Mouse (Mus musculus) spleen, postnatal 4 days (tissue): ENCODE results near the gene Ppef2.
A peak's percentile ranks its signal among the peaks of the same experiment; 100 is the strongest.

Experiments
- DNase-seq, 2 experiments: peaks; one replicate each; pipeline ENCODE4 v3.0.0; 2022; ENCODE audit warnings: low spot score in 2 of 2

The Ppef2 gene

DNA sequence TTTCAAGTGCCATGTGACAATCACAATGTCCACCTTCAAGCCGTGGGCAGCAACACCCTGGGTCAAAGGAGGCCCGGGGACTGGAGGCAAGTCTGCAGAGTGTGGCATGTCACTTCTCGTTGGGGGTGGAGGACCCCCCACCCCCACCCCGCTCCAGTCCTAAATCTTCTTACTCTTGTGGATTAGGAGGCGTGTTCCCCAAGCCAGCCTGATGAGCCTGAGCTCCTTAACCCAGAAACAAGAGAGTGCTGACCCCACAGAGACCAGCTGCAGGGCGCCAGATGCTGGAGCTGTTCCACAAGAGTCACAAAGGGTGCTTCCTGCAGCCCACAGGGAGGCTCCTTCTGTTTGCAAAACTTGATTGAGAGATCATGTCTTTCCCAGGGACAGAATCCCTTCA, at the start of gene Ppef2:
TSS of gene Ppef2 (minus strand) at position 61 of the 400 bp plus-strand sequence.
- DNase-seq, result no peak

DNA sequence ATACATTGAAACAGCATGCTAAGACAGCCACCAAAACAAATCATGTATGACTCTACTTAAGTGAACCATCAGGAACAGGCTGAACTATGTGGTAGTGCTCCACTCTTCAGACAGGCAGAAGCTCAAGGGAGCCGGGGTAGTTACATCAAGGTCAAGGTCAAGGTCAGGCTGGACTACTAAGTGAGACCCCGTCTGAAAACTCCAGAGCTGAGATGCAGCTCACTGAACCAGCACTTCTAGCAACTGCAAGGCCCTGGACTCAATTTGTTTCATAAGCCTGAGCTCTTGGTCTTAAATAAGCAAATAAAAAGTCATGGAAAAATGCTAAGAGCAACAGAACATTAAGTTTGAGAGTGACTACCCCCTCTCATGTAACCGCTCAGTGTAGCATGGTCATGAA, 48.2 kb upstream of the Ppef2 start:
- no peak for DNase-seq

DNA sequence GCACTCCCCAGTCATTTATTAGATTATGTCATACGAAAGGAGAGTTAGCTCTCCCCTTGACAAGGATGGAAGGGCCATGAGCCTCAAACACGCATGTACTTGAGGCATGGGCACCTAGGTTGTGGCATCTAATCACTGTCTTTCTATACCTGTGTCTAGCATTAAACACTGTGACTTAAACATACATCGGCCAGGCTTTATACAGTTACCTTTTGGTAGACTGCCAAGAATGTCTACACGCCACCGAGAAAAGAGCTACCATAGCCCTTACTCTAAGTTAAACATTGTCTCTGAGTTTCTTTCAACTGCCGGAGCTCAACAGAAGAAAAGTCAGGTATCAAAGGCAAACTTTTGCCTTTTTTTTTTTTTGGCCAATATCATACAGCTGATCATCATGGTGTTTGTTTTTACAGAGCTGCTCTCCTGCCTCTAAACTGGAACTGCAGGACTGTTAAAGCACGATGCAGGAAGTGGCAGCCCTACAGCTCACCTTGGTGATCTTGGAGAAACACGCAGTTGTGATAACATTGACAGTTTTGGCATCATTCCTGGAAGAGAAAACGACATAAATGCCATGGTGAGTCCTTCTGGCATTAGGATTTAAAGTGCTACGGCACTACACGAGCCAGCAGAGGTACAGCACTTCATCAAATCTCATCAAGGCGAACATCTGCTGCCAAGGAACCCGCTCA, 46.2 kb upstream of the Ppef2 start:
- DNase-seq, result no peak

DNA sequence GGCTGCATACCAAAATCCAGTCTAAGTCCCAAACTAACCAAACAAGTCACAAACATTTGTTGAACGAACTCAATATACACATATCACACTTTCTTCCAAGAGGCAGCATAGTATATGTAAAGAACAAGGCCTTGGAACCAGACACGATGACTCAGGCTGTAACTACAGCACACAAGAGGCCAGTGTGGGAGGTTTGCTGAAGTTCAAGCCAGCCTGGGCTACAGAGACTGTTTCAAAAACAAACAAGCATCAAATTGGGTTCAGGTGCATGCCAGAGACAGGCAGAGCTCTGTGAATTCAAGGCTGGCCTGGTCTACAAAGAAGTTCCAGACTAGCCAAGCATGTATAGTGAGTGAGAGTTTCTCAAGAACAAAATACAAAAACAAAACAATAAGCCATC, 38.4 kb upstream of the Ppef2 start:
- DNase-seq, result no peak

DNA sequence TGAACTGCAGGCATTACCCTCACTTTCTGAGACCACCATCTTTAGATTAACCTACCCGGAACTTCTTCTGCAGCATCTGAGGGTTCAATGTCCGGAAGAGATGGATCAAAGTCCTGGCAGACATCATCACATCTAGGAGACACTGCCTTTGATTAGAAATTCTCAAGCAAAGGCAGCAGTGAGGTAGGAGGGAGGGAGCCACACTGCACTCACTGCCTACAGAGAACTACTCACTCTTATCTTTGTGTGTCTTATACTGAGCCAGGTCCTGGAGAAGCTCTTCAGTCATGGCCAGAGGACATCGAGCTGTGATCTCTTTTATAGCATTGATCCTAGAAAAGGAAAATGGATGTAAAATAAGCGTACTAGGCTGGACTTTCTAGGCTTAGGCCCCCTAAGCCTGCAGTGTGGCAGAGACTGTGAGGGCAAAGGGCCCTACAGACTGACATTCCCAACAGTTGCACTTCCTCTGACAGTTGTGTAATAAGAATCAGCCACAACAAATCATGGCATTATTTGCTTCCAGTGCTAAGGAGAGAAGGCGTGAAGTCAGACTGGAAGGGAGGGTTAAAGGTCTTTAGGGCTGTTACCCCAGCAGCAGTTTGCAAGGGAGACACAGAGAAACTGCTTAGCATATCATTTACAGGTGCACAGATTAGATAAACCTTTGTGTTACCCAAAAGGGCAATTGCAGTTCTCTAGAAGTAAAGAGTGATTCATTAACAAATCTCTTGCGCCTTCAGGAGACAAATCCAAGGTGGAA, 35.8 kb upstream of the Ppef2 start:
- DNase-seq, result no peak

DNA sequence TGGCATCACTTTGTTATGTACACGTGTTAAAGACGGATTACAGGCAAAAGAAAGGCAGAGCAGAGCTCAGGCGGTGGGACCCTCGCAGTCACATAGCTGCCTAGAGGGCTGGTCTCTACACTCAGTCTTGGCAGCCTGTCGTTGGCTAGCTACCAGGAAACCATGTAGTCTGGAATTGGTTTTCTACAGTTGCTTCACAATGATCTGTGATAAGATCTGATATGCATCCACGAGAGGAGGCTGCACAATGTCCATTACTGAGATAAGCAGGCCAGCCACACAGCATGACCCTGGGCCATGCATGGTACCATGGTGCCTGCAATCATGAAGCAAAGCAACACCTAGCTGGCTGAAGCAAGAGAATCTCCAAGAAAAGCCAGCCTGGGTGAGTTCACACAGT, 31.8 kb upstream of the Ppef2 start:
- DNase-seq, result no peak

DNA sequence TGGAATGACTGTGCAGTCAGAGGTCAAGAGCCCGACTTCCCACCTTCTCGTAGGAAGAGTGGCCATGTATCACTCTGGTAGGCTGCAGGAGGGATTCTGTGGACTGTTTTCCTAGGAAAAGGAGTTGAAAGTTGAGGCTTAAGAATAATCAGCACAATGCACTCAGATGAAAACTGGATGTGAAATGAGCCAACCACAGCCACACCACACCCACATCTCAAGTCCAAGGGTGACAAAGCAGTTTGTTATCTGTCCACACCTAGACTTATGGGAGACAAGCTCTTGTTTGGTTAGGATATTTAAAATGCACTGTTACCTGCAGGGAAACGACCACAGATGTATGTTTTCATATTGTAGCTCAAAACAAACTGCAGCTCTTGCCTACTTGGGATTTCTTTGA, 27.0 kb upstream of the Ppef2 start:
- DNase-seq, result no peak

DNA sequence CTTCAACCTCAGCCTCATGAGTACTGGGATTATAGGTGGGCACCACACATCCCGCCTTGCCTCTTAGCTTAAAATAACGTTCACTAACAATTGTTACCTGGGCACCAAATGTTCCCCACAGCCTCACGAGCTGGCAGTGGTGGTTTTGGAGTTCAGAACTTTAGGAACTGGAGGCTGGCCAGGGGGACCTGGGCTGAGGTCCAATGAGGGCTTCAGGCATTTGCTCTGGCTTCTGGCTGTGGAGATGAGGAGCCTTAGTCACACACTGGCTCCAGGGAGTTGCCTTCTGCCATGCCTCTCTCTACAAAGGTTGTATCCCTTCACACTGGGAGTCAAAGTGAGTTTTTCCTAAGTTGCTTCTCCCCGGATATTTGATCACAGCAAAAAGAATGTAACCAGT, 26.5 kb upstream of the Ppef2 start:
- no peak for DNase-seq

DNA sequence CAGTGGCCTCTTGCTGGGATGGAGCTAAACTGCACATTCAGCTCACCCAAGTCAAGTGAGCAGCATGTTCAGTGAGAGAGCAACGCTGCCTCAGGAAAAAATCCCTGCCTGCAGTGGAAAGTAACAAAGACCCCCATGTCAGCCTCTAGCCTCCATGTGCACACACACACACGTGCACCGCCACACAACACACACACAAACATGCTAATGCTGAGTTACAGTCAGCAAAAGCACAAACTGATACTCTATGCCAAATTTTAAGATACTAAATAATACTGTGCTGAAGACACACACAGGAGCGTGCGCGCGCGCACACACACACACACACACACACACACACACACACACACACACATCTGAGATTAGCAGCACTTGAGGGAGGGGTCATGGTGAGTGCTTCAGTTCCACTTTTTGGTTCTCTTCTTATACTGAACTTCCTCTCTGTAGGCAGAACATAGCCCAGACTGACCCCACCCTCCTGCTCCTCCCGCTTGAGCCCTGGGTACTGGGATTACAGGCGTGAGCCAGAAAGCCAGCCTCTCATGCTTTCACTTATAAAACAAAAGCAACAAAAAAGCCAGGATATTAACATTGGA, 23.0 kb upstream of the Ppef2 start:
- peak in 1 of 2 experiments; percentile 45 for DNase-seq

DNA sequence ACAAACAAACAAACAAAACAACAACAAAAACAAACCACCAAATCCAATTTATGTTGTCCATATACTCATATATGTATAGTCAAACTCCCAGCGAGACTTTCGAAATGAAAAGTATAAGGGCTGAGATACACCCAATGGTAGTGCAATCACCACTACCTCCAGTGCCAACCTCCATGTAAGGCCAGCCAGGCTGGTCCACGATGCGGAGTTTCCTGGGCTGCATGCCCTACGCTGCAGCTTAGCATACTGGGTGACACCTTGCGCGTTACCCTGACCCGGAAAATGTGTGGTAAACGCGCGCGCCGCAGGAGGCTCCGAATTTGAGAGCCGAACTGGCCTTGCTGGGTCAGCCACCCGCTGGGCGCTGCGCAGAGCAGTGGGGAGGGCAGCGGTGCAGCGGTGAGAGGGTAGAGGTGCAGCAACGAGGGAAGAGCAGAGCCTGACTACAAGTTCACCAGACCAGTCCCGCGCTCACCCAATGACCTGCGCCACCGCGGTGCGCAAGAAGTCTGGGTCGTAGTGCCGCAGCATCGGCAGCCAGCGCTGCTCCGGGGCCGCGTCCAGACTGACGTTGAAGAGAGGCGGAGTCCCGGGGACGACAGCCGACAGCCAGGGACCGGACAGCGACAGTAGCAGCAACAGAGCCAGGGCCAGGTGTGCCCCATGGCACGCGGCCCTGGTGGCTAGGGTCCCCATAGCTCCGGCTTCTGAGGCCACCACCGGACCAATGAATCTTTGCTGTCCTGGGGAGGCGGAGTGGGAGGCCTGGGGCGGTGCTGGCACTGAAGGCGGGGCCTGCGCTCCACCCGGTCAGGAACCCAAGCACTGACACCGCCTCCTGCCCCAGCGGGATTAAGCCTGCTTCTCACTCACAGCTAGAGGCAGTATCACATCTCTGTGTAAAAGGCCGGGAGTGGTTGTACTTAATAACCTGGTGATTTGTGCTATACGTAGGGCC, 21.6 kb upstream of the Ppef2 start, which contains the start of gene Naaa:
TSS of gene Naaa (minus strand) at position 734 of the 958 bp plus-strand sequence.
- DNase-seq, result peak; percentile 82 to 88

DNA sequence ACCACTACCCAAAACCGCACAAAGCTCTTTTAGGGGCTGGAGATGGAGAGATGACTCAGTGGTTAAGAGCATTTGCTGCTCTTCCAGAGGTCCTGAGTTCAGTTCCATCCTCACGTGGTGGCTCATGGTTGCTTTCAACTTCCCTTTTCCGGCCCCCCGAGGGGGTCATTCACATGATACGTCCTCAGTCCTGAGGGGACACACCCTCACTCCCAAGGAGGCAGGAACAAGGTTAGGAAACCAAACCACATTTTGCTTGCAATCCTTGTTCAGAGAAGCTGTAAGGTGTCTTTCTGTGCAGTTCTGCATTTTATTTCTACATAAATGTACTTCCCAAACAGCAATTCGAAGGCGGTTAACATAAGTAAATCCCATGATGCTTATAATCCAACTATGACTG, 14.4 kb upstream of the Ppef2 start:
- DNase-seq, result no peak

DNA sequence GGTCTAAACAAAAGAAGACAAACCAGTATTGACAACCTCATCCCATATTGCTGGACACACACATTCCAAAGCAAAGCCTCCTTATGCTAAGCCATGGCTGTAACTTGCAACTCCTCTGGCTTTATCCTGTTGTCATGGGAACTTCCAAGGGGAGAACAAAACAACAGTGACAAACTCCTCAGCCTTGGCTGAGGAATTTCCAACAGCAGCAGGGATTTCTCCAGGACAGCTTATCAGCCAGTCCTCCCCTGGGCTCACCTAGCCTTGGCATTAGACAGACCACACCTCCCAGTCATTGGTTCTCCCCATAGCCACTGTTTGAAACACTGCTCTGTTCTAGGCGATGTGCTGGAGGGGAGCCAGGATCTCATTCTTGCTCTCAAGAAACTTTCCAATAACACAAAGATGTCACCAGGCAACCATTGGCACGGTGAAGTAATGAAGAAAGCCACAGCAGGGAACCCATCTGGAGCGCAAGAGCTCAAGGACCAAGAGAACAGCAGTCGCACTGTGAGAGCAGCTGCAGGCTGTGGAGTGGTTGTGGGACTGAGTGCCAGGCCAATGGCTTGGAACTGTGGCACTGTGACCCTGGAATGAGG, 7.8 kb upstream of the Ppef2 start:
- no peak for DNase-seq

DNA sequence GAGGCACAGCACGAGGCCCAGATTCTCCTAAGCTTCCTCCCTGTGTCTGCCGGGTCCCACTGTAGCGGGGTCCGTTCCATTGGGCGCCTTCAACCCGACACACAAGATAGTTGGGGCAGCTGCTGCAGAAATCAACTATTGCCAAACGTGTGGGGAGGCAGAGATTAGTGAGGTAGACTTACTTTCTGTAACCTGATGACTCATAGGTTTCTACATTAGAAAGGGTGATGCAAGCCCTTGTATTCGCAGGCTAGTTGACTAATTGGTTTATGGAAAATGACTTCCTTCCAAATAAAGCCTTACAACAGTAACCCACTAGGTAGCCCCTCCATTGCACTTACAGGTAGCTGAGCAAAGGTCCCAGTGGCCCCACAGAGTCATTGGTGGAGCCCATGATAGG, 6.6 kb upstream of the Ppef2 start:
- no peak for DNase-seq

DNA sequence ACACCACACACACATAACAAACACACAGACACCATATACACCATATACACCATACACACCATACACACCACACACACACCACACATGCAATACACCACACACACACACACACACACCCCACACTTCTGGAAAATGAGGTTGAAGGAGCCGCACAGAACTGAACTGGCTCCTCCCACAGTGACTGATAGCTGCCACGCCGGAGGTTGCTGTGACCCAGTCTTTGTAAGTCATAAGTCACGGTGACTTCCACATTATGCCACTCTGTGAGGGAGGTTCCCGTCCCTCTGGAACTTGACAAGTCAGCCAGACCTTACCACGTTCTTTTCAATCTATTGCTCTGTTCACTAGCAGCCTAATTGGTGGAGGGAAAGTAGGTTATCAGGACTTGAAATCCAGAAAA, 1.6 kb downstream of the Ppef2 start:
- no peak for DNase-seq

DNA sequence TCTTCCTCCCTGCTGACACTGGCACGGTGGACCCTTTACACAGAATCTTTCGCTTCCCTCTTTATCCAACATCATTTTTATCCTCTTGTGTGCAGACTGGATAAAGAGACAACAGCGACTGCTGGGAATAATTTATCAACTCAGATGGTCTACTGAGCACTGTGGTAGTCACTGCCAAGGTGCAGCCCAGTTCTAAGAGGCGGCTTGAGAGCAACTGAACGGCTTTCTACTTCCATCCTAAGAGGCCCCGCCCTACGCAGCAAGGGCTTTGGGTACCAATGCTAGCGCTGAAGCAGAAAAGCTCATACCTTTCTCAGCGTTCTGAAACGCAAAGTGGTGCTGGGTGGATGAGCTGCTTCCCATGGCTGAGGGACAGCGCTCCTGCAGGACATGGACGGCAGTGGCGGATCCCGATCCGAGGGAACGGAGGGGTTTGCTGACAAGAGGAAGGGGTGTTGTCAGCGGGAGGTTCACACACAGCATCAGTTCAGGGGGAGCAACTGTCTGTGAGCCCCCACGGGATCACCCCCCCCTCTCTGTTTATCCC, 3.2 kb downstream of the Ppef2 start:
- DNase-seq, result no peak

DNA sequence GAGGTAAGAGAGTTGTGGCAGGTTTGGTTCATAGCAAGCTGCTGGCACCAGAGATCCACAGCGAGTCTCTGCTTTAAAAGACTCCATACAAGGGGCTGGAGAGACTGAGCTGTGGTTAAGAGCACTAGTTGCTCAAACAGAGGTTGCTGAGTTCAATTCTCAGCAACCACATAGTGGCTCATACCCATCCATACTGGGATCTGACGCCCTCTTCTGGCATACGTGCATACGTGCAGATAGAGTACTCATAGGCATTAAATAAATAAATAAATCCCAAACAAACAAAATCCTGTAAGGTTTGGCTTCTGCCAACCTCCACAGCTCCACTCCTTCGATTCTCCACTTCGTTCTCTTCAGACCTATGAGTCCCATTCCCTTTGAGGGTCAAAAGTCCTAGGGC, 4.0 kb downstream of the Ppef2 start:
- DNase-seq, result no peak

DNA sequence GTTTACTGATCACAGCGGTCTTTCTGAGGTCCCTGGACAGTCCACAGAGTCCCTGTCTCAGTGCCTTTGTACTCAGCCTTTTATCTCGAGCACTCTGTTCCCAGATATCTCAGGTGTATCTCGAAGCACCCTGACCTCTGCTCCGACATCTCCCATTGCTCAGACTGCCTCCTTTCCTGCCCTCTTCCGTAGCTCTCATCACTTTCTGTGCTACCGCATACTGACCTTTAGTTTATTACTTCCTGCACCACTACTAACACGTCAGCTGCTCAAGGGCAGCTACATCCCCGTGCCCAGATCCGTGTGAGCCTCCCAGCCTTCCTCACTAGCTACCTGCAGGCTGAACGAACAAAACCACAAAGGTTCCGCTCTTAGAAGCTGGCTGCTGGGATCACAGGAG, 7.5 kb downstream of the Ppef2 start:
- no peak for DNase-seq

DNA sequence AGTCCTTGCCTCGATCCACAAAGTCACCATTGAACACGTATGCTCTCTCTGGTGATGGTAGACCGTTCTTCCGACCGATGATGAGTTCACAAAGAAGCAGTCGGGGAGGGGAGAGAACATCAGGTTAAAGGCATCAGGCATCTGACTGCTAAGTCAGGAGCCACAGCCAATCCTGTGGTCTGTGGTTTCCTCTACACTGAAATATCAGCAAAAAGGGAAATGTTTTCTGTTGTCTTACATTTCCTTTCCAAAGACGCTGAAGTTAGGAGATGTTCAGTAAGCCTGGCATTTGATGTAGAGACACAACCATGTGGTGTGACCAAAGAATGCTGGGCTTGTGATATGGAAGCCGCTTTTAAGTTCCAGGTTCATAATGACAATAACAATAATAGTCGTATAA, 10.6 kb downstream of the Ppef2 start:
- no peak for DNase-seq

DNA sequence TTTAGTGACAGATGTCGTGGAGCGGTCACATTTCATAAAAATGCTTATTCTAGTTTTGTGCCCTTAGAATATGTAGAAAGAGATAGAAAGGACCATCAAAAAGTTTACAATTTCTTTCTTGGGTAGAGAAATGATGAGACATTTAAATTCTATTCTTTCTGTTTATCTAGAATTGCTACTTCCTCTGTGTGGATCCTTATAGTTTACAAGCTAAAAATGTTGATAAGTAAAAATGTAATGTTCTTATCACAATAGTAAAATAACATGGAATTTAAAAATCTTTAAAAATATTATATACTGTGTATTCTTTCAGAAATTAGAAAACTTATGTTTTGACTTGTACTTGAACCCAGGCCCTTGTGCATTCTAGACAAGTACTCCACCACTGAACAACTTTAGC, 11.2 kb downstream of the Ppef2 start:
- no peak for DNase-seq

DNA sequence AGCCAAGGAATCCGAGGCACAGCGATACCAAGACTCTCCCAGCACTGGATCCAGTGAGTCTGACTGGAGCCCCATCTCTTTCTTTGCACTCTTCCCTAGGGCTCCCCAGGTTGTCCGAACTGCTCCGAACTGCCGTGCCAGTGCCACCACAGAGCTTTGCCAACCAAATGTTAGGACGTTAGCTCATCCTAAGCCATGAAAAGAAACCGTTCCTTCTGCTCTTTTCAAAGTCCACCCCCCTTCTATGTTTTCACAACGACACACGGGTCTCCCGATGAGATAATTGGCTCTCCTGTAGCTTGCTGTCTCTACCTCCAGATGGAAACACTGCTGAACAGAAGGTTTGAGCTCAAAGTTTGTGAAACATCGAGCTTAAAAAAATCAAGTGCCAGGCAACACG, 15.3 kb downstream of the Ppef2 start:
- no peak for DNase-seq
